Mouse (Mus musculus) thymus, adult 2 months (tissue): ENCODE data around the gene Thg1l.
A peak's percentile ranks its signal among the peaks of the same experiment; 100 is the strongest.

Experiments used
- CTCF ChIP-seq: fragments of 200-500 bp; IDR thresholded peaks from 2 replicates; pipeline ENCODE4 v1.5.1; 2012; ENCODE audit warnings: mild to moderate bottlenecking, control low read depth, low read length, moderate library complexity, borderline replicate concordance; ENCODE audit not compliant: control insufficient read depth, poor library complexity, insufficient read depth; ENCODE audit errors: extremely low read depth
- POLR2A ChIP-seq: fragments of 200-500 bp; IDR thresholded peaks from 2 replicates; pipeline ENCODE4 v1.6.1; 2012; ENCODE audit warnings: mild to moderate bottlenecking, low read length, control low read depth, moderate library complexity; ENCODE audit not compliant: control insufficient read depth, poor library complexity, insufficient read depth; ENCODE audit errors: extremely low read depth

DNA sequence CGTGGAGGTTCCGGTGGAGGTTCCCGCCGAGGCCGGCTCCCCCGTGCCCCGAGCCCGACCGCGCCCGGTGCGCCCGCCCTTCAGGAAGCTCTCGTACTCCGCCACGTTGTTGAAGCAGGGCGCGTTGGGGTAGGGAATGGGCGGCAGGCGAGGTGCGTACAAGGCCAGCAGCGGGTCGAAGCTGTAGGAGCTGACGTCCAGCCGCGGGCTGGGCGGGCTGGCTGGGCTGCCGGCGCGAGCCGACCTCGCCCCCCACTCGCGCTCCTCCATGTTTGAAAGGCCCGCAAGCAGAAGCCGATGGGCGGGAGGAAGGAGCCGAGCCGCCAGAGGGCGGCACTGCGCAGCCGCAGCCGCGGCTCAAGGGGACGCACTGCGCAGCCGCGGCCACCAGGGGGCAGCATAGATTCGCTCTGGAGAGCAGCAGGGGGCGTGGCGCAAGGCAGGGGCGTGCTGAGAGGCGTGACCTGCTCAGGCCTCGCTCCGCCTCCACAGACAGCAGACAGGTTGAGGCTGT, 10.6 kb downstream of the Thg1l start, which contains the start of gene Lsm11:
- TF ChIP-seq CTCF (peak; percentile 100), POLR2A (no peak; the same call in 1 of the 2 replicates)
